Mouse (Mus musculus) kidney, postnatal 36 days (tissue): ENCODE data around the gene Paqr4.
"Not testable (repeated sequence)": the region's sequence is repeated elsewhere in the genome, so short reads cannot be mapped to it uniquely, and the experiment has no call there.

Source experiments
- DNase-seq, 2 experiments: peaks; one replicate each; pipeline ENCODE4 v3.0.0; 2021 to 2022; ENCODE audit warnings: mixed read lengths in 2 of 2

Paqr4 gene

DNA sequence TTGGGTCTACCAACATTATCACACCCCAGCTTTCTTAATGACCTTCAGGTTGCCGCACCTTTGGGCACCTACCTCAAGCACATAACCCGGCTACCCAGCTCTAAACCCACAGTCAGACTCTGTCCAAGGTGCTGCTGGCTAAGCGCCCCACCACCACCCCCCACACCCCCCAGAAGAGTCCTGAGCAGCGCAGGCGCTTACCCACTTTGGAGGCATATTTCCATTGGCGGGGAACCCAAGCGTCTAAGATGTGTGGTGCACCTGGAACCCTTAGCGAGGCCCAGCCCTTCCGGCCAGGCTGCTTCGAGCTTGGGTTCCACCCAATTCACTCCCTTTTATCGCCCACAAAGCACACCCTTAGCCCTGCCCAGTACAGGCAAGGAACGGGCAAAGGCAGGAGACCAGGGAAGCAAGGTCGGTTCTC, at the start of gene Paqr4:
Gene Paqr4, minus strand, starts transcription at position 270 of the 424 bp plus-strand sequence.
- DNase-seq = no peak

DNA sequence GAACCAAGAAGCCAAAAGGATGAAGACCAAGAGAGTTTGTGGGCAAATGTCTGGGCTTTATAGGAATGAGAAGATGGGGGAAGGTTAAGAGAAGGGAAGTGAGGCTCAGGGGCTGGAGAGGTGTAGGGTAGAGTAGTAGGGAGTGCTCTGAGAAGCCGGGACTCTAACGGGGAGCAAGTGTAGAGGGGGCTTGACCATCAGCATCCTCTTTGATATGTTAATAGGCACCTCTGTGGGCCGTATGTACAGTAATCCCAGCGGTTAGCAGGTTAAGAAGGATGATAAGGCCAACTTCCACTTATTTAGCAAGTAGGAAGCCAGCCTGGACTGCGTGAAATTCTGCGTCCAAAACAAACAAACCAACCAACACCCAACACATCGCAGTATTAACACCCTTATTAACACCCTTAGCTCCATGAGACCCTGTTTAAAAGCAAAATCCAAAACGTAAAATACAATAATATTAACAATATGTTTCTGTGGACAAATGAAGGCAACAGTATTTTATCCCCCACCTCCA, 49.1 kb upstream of the Paqr4 start:
- DNase-seq = no peak

DNA sequence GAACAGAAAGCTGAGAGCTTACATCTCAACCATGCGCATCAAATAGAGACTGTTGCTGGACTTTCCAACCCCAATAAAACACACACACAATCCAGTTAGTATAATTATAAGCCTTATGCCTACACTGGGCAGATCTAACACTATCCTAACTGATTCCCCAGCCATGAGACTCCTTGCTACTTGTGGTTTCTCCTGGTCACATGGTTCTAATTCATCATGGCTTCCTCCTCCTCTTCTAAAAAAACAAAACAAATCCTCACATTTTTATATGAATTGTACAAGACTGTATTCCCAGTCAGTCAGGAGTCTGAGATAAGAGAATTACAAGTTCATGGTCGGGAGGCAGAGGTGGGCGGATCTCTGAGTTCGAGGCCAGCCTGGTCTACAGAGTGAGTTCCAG, 48.3 kb upstream of the Paqr4 start:
- no peak for DNase-seq

DNA sequence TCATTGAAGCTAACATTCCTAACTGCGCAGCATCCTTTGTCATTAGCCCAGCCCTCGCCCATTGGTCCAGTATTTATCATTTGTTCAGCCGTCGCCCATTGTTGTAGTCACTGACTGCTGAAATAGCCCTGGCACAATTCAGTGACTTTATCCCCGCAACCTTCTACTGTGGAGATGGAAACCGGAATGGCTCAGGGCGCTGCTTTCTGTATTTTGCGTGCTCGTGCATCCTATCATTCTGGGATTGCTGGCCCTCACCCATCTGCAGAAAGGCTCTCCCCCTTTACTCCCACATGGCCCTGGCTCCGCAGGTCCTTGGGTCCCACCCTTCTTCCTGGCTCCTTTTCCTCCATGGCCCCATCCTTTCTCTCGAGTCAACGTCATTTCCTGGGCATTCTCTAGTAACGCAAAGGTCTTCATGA, 45.9 kb upstream of the Paqr4 start:
- peak; percentile 22 to 43 for DNase-seq

DNA sequence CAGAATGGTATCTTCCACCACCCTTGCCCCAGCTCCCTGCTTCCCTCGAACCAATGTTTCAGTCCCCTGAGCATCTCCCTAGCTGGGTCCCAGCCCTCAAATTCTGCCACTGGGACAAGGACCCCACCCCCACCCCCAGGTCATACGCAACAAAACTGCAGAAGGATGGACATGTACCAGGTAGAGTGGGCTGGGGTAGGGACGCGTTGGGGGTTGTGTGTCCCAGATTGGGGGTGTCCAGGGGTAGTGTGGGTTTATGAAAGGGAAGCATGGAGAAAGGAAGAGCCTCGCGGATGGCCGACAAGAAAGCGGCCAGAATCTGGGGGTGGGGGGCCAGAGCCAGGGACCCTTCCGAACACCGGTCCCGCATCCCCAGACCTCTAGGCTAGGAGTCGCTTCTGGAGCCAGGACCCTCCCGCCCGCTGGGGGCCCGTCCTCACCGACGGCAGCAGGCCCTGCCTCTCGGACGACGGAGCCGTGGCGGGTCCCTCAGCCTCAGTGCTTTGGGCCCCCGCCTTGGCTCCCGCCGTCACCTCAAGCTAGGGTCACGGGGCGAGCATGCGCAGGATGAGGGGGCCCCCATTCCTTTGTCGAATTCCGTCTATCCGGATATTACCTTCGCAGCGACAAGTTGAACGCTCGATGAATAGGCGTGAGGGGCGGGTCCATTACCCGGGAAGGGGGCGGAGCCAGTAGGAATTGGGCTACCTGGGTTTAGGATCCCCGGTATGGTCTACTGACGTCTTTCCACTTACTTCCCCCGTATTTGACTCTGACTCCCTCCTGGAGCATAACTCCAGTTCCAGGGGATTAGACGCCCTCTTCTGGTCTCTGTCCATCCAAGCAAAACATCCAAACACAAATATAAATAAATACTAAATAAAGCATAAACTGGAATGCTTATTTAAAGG, 45.1 kb upstream of the Paqr4 start, which contains the start of gene Flywch2:
Gene Flywch2, minus strand, starts transcription at position 521 of the 911 bp plus-strand sequence.
- DNase-seq = peak; percentile 87 to 89

DNA sequence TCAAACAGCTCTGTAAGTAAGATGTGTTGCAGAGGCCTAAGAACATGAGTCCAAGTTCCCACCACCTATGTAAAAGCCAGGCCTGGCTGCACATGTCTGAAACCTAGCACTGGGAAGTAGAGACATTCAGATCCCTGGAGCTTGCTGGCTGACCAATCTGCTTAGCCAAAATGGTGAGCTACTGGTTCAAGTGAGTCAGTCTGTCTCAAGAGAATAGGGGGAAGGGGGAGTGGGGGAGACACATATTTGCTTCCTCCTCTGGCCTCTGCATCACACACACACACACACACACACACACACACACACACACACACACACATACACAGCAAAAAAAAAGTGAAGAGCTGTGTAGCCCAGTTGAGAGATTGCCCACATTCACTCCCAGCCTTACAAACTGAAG, 42.7 kb upstream of the Paqr4 start:
- no peak for DNase-seq

DNA sequence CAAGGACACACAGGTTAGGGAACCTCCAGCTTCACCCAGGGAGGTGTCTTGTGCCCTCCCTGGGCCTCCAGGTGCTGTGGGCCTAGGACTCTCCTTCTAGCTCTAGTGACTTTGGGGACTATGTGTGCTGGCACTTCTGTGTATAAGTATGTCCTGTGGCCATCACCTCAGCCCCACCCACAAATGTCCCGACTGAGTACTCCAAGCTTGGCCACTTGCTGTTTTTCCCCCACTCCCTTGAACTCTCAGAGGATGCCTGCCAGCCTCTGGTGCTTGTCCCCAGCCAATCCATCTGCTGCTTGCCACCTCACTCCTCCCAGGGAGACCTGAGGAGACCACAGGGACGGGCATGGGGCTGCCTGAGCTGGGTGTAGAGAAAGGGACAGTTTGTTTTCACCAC, 37.8 kb upstream of the Paqr4 start:
- no peak for DNase-seq

DNA sequence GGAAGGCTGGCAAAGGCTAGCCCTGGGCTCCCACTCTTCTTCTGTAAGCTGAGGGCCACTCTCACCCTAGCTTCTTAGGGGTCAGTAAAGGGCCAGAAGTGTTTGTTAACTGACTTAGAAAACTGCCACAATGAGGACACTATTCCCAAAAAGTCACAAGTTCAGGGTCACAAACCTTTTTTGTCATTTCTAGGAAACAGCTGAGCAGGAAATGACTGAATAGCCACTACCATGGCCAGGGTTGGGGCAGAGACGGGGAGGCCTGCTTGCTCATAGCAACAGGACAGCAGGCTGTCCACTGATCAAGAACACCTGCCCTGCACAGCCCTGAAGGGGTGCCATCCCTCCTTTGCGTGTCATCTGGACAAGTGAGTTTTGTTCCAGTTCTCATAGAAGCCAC, 36.5 kb upstream of the Paqr4 start:
- DNase-seq = peak in 1 of 2 experiments; percentile 15

DNA sequence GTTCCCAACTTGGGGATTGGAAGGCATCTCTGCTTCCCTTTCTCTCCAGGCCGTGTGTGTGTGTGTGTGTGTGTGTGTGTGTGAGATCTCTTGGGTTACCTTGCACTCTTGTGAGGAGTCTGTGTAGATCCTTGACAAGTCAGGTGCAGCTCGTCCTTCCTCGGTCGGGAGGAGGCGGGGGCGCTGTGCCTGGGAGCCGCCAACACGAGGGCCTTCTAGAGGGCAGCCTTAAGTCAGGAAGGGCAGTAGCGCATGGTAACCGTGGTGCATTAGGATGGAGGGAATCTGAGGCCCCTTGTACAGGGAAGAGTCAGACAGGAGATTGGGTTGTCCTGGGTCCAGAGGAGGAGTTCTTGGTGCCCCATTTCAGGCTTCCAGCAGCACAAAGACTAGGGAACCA, 35.5 kb upstream of the Paqr4 start:
- DNase-seq = no peak

DNA sequence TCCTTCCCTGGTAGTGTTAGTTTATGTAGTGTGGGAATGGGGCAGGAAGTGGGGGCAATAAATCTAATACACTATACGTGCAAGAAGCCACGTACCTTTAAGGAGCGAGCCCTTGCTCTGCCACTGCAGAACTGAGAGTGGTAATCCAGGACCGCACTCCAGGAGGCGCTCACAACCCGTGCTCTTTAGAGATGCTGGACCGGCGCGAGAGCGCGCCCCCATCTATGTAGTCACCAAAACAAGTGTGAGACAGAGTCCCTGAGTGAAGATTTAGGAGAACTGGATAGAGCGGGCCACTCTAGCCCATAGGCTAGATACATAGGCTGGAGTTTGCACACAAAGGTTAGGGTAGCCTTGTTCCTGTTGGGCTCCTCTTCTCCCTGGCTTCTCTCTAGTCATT, 33.4 kb upstream of the Paqr4 start:
- DNase-seq = peak; percentile 91 to 95

DNA sequence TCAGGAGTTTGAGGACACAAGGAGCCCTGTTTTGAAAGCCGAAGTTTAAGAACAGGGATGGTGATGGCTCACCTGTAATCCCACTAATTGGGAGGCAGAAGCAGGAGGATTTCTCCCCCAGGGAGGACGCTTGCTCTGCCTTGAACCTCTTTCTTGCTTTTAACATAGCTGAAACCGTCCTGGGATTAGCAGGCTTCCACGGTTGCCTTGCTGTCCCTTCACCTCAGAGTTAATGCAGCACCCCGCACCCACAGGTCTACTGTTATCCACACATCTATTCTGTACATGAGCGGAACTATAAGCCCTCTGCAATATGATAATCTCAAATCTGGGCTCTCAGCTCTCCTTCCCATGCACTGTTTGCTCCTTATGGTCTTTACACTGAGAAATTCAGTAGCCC, 33.0 kb upstream of the Paqr4 start:
- no peak for DNase-seq

DNA sequence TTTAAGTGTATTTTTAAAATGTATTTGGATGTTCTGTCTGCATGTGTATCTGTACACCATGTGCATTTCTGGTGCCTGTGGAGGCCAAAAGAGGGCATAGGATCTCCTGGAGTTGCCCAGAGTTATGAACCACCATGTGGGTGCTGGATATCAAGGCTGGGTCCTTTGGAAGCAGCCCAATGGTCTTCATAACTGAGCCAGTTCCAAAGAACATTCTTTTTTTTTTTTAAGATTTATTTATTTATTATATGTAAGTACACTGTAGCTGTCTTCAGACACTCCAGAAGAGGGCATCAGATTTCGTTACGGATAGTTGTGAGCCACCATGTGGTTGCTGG, 31.5 kb upstream of the Paqr4 start:
- DNase-seq = not testable (repeated sequence)

DNA sequence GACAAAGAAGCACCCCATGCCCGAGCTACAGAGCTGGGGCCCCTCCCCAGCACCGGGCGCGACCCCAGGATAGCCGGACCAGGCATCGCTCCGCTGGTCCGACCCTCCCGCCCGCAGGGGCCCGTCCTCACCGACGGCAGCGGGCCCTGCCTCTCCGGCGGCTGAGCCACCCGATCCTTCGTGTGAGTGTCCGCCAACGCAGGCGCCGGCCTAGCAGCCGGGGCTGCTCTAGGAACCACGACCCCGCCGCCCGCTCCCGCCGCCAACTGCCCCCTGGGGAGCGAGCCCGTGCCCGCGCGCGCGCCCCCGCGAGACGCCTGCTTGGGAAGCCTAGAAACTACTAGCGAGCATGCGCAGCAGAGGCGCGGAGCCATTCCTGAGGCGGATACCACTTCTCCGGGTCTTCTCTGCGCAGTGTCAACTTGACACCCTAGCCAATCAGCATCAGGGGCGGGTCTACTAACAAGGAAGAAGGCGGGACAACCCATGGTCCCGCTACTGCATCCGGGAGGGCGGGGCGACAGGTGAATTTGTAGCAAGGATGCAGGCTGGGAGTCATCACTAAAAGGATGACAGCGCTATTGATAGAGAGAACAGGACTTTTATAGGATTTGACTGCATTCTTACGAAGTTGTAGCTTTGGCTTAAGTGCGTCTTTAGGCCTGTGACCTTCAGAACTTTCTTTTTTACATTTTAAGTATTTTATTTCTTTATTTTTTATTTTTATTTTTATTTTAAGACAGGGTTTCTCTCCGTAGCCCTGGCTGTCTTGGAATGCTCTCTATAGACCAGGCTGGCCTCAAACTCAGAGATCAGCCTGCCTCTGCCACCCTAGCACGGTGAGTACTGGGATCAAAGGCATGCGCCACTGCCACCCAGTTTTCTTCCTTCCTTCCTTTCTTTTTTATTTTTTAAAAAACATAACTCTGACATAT, 30.9 kb upstream of the Paqr4 start, which contains the start of gene Flywch1:
Gene Flywch1, minus strand, starts transcription at position 319 of the 935 bp plus-strand sequence.
- DNase-seq = peak; percentile 98 to 99

DNA sequence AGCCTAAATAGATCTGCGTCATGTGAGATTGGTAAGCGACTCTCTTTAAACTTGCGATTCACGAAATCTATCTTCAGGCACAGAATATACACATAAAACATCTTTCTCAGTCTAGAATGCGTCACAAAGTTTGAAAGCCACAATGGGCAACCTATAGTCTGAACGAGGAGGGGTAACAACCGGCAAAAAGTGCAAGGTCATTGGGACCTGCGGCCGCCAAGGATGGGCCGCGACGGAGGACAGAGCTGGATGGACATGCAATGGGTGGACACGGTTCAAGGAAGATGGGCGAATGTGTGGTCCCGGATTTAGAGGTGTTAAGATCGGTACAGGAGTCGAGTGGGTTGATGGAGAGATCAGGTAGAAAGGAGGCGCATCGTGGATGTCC, 30.2 kb upstream of the Paqr4 start:
- DNase-seq = no peak

DNA sequence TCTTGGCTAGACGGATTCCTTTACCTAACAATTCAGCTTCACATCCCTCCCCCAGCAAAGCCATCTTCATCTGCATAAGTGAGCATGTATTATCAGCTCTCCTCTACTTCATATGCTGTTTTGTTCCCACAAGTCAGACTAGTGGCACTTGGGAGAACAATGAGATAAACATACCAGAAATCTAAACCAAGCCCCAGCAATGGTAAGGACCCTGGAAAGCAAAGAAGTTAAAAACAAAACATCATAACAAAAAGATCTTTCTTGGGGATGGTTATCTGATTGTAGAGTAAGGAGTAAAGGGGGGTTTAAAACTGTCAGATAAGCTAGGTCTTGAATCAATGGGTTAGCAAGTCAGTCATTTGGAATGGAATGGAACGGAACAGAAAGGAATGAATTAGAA, 29.8 kb upstream of the Paqr4 start:
- no peak for DNase-seq

DNA sequence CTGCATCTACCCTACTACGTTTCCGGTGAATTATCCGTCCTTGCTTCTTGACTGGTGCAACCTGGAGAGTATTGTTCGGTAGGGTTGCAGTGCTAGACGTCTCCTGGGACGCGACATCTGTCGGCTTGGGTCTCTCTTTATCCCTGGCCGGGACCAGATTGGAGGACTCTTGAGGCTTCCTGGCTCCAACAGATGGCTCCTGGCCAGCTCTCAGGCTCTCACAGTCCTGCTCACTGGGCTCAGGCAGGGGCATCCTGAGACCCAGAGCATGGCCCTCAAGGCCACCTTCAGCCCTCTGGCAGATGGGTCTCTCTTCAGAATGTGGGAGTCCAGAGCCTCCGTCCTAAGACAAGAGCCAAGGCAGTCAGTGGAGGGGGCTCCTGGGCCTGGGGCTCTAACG, 22.3 kb upstream of the Paqr4 start:
- no peak for DNase-seq

DNA sequence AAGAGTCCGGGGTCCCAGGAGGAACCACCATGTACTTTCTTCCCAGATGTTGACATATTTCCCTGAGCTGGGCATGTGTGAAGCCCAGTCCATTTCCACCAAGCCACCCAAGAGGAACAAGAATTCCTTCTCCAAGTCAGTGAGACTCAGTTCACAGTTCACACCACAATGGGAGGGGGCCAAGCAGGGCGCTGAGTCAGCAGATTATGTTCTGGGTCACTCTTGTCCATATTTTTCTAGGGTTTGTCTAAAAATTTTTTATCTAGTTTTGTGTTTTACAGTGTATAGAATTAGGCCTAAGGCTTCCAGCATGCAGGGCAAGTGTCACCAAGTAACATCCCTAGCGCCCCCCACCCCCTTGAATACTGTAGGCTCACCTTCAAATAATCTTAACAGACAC, 20.5 kb upstream of the Paqr4 start:
- no peak for DNase-seq

DNA sequence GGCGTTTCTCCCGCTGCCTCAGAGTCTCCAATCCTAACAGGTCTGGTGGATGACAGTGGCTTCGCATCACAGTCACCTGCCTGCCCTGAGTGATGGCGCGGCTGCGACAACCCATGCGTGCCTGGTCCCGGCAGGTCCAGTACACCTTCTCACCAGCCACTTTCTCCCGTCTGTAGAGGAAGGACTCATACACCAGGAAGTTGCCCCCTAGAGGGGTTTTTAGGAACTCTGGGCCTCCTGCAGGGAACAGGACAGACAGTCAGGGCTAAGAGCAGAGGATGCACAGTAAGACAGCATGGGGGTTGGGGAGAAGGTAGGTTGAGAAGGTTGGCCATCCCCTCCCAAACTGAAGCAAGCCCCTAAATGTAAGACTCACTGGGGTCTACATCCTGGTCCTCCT, 19.6 kb upstream of the Paqr4 start:
- DNase-seq = no peak

DNA sequence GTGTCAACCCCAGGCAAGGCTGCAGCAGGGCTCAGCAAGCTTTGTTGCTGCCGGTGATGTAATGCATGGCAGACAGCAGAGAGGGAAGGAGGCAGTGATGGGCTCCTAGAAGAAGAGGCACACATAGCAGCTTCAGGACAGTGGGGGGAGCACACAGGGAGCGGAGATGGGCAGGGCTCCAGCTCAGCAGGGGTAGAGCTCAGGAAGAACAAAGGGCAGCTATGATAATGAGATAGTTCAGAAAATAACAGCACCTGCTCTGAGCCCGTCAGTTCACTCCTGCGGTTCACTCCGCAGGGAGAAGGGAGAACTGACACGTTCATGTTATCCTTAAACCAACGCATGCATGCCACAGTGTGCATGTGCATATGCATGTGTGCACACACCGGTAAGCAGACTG, 18.1 kb upstream of the Paqr4 start:
- DNase-seq = peak in 1 of 2 experiments; percentile 59

DNA sequence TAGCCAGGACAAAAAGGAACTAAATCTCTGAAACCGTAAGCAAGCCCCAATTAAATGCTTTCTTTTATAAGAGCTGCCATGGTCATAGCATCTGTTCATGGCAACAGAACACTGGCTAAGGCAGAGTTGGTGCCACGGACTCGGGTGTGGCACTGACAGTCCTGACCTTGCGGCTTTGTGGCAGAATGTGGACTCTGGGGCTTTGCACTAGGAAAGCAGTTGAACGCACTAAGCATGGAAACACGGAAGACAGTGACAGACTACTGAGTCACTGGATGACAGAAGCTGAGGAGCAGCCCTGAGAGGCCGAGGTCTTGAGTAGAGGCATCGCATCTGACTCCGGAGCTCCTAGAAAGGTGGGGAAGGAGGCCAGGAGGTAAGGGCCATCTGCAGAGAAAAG, 16.9 kb upstream of the Paqr4 start:
- DNase-seq = no peak

DNA sequence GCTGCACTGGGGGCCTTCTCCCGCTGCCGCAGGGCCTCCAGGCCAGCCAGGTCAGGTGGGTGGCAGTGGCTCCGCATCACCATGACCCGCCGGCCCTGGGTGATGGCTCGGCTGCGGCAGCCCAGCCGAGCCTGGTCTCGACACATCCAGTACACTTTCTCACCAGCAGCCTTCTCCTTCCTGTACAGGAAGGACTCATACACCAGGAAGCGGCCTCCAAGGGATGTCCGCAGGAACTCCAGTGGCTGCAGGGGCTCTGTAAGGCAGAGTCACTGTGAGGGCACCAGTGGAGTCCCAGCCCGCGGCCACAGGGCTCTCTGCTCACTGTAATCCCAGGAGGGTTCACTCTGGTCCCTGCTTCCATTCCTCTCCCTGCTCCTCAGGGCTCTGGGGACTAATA, 15.0 kb upstream of the Paqr4 start:
- peak; percentile 46 to 49 for DNase-seq

DNA sequence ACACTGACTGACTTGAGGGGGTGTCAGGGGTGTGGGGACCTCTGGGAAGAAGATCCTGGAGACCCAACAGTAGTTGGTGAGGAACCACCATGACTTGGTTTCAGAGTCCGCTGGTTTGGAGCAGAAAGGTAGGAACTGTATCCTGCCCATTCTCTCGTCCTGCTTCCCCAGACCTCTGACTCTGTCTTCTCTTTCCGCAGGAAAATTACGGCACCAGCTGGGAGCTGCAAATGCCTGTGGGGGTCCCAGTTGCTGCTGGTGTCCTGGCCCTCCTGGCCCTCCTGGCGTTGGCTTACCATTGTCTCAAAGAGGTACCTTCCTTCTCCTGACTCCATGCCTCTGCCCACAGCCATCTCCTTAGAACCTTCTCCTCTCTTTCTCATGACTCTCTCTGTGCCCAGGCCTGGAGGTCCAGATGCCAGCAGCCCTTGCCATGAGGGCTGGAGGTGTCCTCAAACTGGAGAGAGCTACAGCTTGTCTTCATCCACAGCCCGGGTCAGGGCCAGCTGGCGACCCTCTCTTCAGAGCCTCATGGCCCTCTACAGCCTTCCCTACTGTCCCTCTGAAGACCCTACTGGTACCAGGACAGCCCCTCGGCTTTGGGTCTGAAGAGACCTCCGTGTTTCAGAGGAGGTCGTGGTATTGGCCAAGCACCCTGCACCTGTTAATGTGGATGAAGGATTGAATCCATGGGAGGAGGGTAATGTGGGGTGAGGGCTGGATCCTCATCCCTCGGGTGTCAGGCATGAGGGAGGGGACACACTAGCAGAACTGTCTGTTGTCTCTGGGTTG, 8.9 kb upstream of the Paqr4 start:
- no peak for DNase-seq
